Mouse (Mus musculus): Measurements from ENCODE around the gene Arhgef19. TPM values are rescaled to one million over a fixed set of nuclear protein-coding genes. Genes with fewer than 3 reads are reported as not detected.

Gene Arhgef19
- polyA plus RNA-seq, 1 experiment from 2014 or later: 0.61 TPM

GRCm38 (mm10) chr4:141222752-141223151, 16.5 kb upstream of the Arhgef19 start:
- no peak overlapping the region for H3K9ac ChIP-seq (ENCODE audit: low read length)
- H3K9me3 ChIP-seq (ENCODE audit: control insufficient read depth, low read length): no peaks in the 10 kb centered on the region
- no peak for DNase-seq (ENCODE audit: low spot score, missing footprints)
- no peak for ATAC-seq (ENCODE audit: low FRiP score)
- H3K36me3 ChIP-seq (ENCODE audit: control insufficient read depth, insufficient read depth, low read length): 0 out of 2 replicates have a peak, but pooled peaks cover 2% of the 10 kb centered on the region
- 93% methylated on average over 5 of the region's 5 CpGs for WGBS
- H3K4me1 ChIP-seq (ENCODE audit: control insufficient read depth, insufficient read depth, low read length): no peaks in the 10 kb centered on the region
- no peak overlapping the region for H3K4me2 ChIP-seq
- H3K4me3 ChIP-seq (ENCODE audit: low read depth, low read length): no peak overlapping the region
- no peak overlapping the region for H3K27ac ChIP-seq (ENCODE audit: low read depth, low read length)
- H3K27me3 ChIP-seq (ENCODE audit: control insufficient read depth, insufficient read depth, low read length): no peaks in the 10 kb centered on the region

DNA sequence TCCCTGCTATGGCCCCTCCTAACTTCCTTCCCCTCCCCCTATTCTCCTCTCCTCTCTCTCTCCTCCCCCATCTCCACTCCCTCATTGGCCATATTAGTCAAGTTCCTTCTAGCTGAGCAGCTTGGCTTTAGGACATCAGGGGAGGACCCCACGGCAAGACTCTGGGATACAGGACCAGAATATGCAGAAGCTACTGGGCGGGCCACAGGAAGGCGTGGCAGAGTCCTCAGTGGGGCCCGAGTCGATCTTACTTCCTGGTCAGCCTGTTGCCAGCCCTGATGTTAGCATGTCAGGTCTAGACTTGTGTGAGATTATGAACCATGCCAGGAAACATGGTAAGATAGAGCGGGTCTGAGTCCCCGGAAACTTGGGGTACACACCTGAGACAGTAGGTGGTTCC, 10.6 kb upstream of the Arhgef19 start:
- Histone ChIP-seq H3K4me2 (no peak overlapping the region), H3K4me1 (ENCODE audit: control insufficient read depth, insufficient read depth, low read length) (no peaks in the 10 kb centered on the region), H3K9me3 (ENCODE audit: control insufficient read depth, low read length) (no peaks in the 10 kb centered on the region), H3K4me3 (ENCODE audit: low read depth, low read length) (no peak overlapping the region), H3K27me3 (ENCODE audit: control insufficient read depth, insufficient read depth, low read length) (no peaks in the 10 kb centered on the region), H3K27ac (ENCODE audit: low read depth, low read length) (no peak overlapping the region), H3K36me3 (ENCODE audit: control insufficient read depth, insufficient read depth, low read length) (no peaks in the 10 kb centered on the region), H3K9ac (ENCODE audit: low read length) (no peak overlapping the region)
- DNase-seq (ENCODE audit: low spot score, missing footprints) (no peak), ATAC-seq (ENCODE audit: low FRiP score) (no peak)
- WGBS: 88% methylated on average over 7 of the region's 7 CpGs

GRCm38 (mm10) chr4:141233196-141233595, 6.1 kb upstream of the Arhgef19 start:
- Histone ChIP-seq H3K9me3 (ENCODE audit: control insufficient read depth, low read length) (no peaks in the 10 kb centered on the region), H3K4me3 (ENCODE audit: low read depth, low read length) (no peak overlapping the region), H3K27me3 (ENCODE audit: control insufficient read depth, insufficient read depth, low read length) (peaks cover 3% of the 10 kb centered on the region), H3K9ac (ENCODE audit: low read length) (no peak overlapping the region), H3K4me2 (no peak overlapping the region), H3K36me3 (ENCODE audit: control insufficient read depth, insufficient read depth, low read length) (no peaks in the 10 kb centered on the region), H3K27ac (ENCODE audit: low read depth, low read length) (no peak overlapping the region), H3K4me1 (ENCODE audit: control insufficient read depth, insufficient read depth, low read length) (no peaks in the 10 kb centered on the region)
- no peak for DNase-seq (ENCODE audit: low spot score, missing footprints)
- 93% methylated on average over 4 of the region's 4 CpGs for WGBS
- ATAC-seq (ENCODE audit: low FRiP score): no peak

GRCm38 (mm10) chr4:141235537-141236111, 3.7 kb upstream of the Arhgef19 start:
- H3K36me3 ChIP-seq (ENCODE audit: control insufficient read depth, insufficient read depth, low read length): no peaks in the 10 kb centered on the region
- peaks cover 28% of the 10 kb centered on the region for H3K27me3 ChIP-seq (ENCODE audit: control insufficient read depth, insufficient read depth, low read length)
- WGBS: 89% methylated on average over 6 of the region's 6 CpGs
- H3K4me1 ChIP-seq (ENCODE audit: control insufficient read depth, insufficient read depth, low read length): peaks cover 12% of the 10 kb centered on the region
- no peak for DNase-seq (ENCODE audit: low spot score, missing footprints)
- H3K4me3 ChIP-seq (ENCODE audit: low read depth, low read length): no peak overlapping the region
- H3K9me3 ChIP-seq (ENCODE audit: control insufficient read depth, low read length): no peaks in the 10 kb centered on the region
- no peak overlapping the region for H3K4me2 ChIP-seq
- no peak overlapping the region for H3K9ac ChIP-seq (ENCODE audit: low read length)
- H3K27ac ChIP-seq (ENCODE audit: low read depth, low read length): no peak overlapping the region
- ATAC-seq (ENCODE audit: low FRiP score): no peak

GRCm38 (mm10) chr4:141236856-141237255, 2.4 kb upstream of the Arhgef19 start:
- H3K27me3 ChIP-seq (ENCODE audit: control insufficient read depth, insufficient read depth, low read length): peaks cover 40% of the 10 kb centered on the region
- no peaks in the 10 kb centered on the region for H3K36me3 ChIP-seq (ENCODE audit: control insufficient read depth, insufficient read depth, low read length)
- H3K4me3 ChIP-seq (ENCODE audit: low read depth, low read length): no peak overlapping the region
- no peak overlapping the region for H3K27ac ChIP-seq (ENCODE audit: low read depth, low read length)
- 76% methylated on average over 3 of the region's 3 CpGs for WGBS
- no peak for DNase-seq (ENCODE audit: low spot score, missing footprints)
- H3K4me1 ChIP-seq (ENCODE audit: control insufficient read depth, insufficient read depth, low read length): peaks cover 12% of the 10 kb centered on the region
- no peak overlapping the region for H3K9ac ChIP-seq (ENCODE audit: low read length)
- no peaks in the 10 kb centered on the region for H3K9me3 ChIP-seq (ENCODE audit: control insufficient read depth, low read length)
- no peak for ATAC-seq (ENCODE audit: low FRiP score)
- H3K4me2 ChIP-seq: no peak overlapping the region

DNA sequence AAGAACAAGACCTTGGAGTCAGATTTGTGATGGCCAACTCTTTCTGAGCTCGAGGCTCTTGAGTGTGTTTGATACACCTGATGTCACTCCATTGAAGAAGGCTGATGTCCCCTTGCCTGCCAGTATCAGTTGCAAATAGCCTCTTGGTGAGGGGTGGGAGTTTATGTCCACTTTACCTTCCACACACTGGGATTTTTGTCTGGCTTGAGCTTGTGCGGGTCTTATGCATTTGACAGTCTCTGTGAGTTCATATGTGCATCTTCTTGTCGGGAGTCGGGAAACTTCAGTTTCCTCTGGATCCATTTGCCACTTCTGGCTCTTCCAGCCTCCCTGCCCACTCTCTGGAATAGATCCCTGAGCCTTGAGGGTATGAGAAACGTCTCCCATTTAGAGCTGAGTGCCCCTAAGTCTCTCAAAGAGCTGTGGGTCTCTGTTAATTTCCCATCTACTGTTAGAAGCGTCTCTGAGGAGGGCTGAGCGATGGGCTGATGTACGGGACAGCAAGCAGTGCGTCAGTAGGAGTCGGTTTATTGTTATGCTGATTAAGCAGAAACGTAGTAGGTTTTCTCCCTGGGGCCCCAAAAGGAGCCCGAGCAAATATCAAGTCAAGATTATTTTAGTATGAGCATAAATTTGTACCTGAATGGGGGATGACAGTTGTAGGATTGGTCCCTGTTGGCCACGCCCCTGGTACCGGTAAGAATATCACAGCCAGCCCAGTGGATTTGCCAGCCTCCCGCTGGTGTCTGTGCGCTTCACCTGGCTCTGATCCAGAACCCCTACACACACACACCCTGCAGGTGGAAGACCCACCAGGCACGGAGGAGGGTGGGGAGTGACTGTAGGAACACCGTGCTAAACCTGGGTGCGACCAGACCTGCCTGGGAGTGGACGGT, 559 bp upstream of the Arhgef19 start:
- ATAC-seq (ENCODE audit: low FRiP score): no peak
- peaks cover 59% of the 10 kb centered on the region for H3K27me3 ChIP-seq (ENCODE audit: control insufficient read depth, insufficient read depth, low read length)
- peak overlapping the region; percentile 33; the same call in 1 of the 2 replicates for H3K9ac ChIP-seq (ENCODE audit: low read length)
- 4% methylated on average over 20 of the region's 20 CpGs for WGBS
- H3K27ac ChIP-seq (ENCODE audit: low read depth, low read length): no peak overlapping the region
- peaks cover 15% of the 10 kb centered on the region for H3K4me1 ChIP-seq (ENCODE audit: control insufficient read depth, insufficient read depth, low read length)
- H3K36me3 ChIP-seq (ENCODE audit: control insufficient read depth, insufficient read depth, low read length): no peaks in the 10 kb centered on the region
- peak overlapping the region; percentile 55 for H3K4me2 ChIP-seq
- peak; percentile 89 for DNase-seq (ENCODE audit: low spot score, missing footprints)
- no peaks in the 10 kb centered on the region for H3K9me3 ChIP-seq (ENCODE audit: control insufficient read depth, low read length)
- H3K4me3 ChIP-seq (ENCODE audit: low read depth, low read length): peak overlapping the region; percentile 27

- ATAC-seq (ENCODE audit: low FRiP score) (no peak), DNase-seq (ENCODE audit: low spot score, missing footprints) (peak; percentile 85)
- Histone ChIP-seq H3K9me3 (ENCODE audit: control insufficient read depth, low read length) (no peaks in the 10 kb centered on the region), H3K4me2 (no peak overlapping the region), H3K4me3 (ENCODE audit: low read depth, low read length) (no peak overlapping the region), H3K36me3 (ENCODE audit: control insufficient read depth, insufficient read depth, low read length) (no peaks in the 10 kb centered on the region), H3K27me3 (ENCODE audit: control insufficient read depth, insufficient read depth, low read length) (peaks cover 73% of the 10 kb centered on the region), H3K27ac (ENCODE audit: low read depth, low read length) (no peak overlapping the region), H3K9ac (ENCODE audit: low read length) (no peak overlapping the region), H3K4me1 (ENCODE audit: control insufficient read depth, insufficient read depth, low read length) (peaks cover 21% of the 10 kb centered on the region)
- 2% methylated on average over 14 of the region's 14 CpGs for whole genome bisulfite sequencing
Observed at GRCm38 (mm10) chr4:141240617-141241016, 1.3 kb downstream of the Arhgef19 start.

- DNase-seq (ENCODE audit: low spot score, missing footprints) (no peak), ATAC-seq (ENCODE audit: low FRiP score) (no peak)
- no peaks in the 10 kb centered on the region for H3K9me3 ChIP-seq (ENCODE audit: control insufficient read depth, low read length)
- H3K4me2 ChIP-seq: no peak overlapping the region
- H3K4me3 ChIP-seq (ENCODE audit: low read depth, low read length): no peak overlapping the region
- no peak overlapping the region for H3K9ac ChIP-seq (ENCODE audit: low read length)
- peaks cover 29% of the 10 kb centered on the region for H3K4me1 ChIP-seq (ENCODE audit: control insufficient read depth, insufficient read depth, low read length)
- WGBS: 36% methylated on average over 15 of the region's 15 CpGs
- no peaks in the 10 kb centered on the region for H3K36me3 ChIP-seq (ENCODE audit: control insufficient read depth, insufficient read depth, low read length)
- H3K27me3 ChIP-seq (ENCODE audit: control insufficient read depth, insufficient read depth, low read length): peaks cover 85% of the 10 kb centered on the region
- no peak overlapping the region for H3K27ac ChIP-seq (ENCODE audit: low read depth, low read length)
Observed at GRCm38 (mm10) chr4:141241861-141242260, 2.6 kb downstream of the Arhgef19 start.

- H3K27ac ChIP-seq (ENCODE audit: low read depth, low read length): no peak overlapping the region
- WGBS: 6% methylated on average over 10 of the region's 11 CpGs
- no peaks in the 10 kb centered on the region for H3K9me3 ChIP-seq (ENCODE audit: control insufficient read depth, low read length)
- H3K36me3 ChIP-seq (ENCODE audit: control insufficient read depth, insufficient read depth, low read length): no peaks in the 10 kb centered on the region
- peaks cover 33% of the 10 kb centered on the region for H3K4me1 ChIP-seq (ENCODE audit: control insufficient read depth, insufficient read depth, low read length)
- no peak for DNase-seq (ENCODE audit: low spot score, missing footprints)
- no peak overlapping the region for H3K9ac ChIP-seq (ENCODE audit: low read length)
- ATAC-seq (ENCODE audit: low FRiP score): no peak
- H3K4me3 ChIP-seq (ENCODE audit: low read depth, low read length): no peak overlapping the region
- no peak overlapping the region for H3K4me2 ChIP-seq
- H3K27me3 ChIP-seq (ENCODE audit: control insufficient read depth, insufficient read depth, low read length): peaks cover 94% of the 10 kb centered on the region
Observed at GRCm38 (mm10) chr4:141242651-141243241, 3.4 kb downstream of the Arhgef19 start.
